Mouse (Mus musculus): Measurements from ENCODE around the gene Exosc10. TPM values are rescaled to one million over a fixed set of nuclear protein-coding genes. Genes with fewer than 3 reads are reported as not detected.

The Exosc10 gene
- polyA plus RNA-seq, 1 experiment from 2014 or later: 99.1 TPM

- 88% methylated on average over 10 of the region's 10 CpGs for WGBS
- no peak overlapping the region for H3K27ac ChIP-seq (ENCODE audit: low read depth, low read length)
- no peak overlapping the region for H3K9ac ChIP-seq (ENCODE audit: low read length)
- H3K27me3 ChIP-seq (ENCODE audit: control insufficient read depth, insufficient read depth, low read length): no peaks in the 10 kb centered on the region
- peaks cover 26% of the 10 kb centered on the region for H3K36me3 ChIP-seq (ENCODE audit: control insufficient read depth, insufficient read depth, low read length)
- H3K9me3 ChIP-seq (ENCODE audit: control insufficient read depth, low read length): no peaks in the 10 kb centered on the region
- DNase-seq (ENCODE audit: low spot score) (no peak), ATAC-seq (replicated peaks; ENCODE audit: low FRiP score) (no peak)
- peak overlapping the region; percentile 97 for H3K4me3 ChIP-seq (ENCODE audit: low read depth, low read length)
- H3K4me2 ChIP-seq (ENCODE audit: low read depth, low read length, severe bottlenecking): no peak overlapping the region; the same call in 1 of the 2 replicates
- H3K4me1 ChIP-seq (replicated peaks; ENCODE audit: control insufficient read depth, insufficient read depth, low read length): no peaks in the 10 kb centered on the region; the same call in 1 of the 2 replicates
Observed at GRCm38 (mm10) chr4:148625010-148625409, 66.8 kb downstream of the Exosc10 start.

DNA sequence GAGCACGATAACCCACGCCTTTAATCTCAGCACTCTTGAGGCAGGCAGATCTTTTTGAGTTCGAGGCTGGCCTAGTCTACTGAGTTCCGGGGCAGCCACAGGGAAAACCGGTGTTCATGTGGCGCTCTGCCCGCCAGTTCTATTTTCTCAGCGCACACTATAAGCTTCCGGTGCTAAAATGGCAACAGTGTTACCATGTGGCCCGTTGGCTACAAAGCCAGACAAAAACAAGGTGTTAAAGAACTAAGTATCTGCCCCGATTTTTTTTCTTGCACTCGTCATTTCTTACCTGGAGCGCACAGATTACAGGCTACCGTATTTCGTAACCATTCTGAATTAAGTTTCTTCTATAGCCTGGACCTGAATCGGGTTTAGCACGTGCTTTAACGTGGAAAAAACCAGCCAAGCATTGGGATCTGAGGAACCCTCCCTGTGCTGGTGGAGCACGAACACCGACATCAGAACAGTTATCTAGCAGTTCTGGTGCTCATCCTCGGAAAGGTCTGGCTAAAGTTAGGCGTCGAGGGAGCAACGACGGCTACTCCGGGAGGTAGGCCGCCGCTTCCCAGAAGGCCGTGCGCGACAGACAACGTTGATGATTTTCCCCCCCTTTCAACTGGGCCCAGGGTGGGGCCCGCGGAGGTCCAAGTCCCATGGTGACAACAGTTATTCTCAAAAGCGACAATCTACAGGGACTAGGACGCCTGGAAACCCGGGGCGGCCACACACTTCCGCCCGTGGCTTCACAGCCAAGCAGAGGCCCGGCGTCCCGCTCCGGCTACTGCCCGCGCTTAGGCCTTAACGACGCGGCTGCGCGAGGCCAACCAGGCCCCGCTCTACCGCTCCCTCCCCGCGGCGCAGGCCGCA lies 67.8 kb downstream of the Exosc10 start:
- Histone ChIP-seq H3K9ac (ENCODE audit: low read length) (peak overlapping the region; percentile 99), H3K36me3 (ENCODE audit: control insufficient read depth, insufficient read depth, low read length) (peaks cover 21% of the 10 kb centered on the region), H3K4me2 (ENCODE audit: low read depth, low read length, severe bottlenecking) (peak overlapping the region; percentile 74), H3K4me1 (replicated peaks; ENCODE audit: control insufficient read depth, insufficient read depth, low read length) (no peaks in the 10 kb centered on the region; the same call in 1 of the 2 replicates), H3K4me3 (ENCODE audit: low read depth, low read length) (peak overlapping the region; percentile 97), H3K27ac (ENCODE audit: low read depth, low read length) (peak overlapping the region; percentile 85), H3K27me3 (ENCODE audit: control insufficient read depth, insufficient read depth, low read length) (no peaks in the 10 kb centered on the region), H3K9me3 (ENCODE audit: control insufficient read depth, low read length) (no peaks in the 10 kb centered on the region)
- no peak for DNase-seq (ENCODE audit: low spot score)
- under 1% methylated on average over 56 of the region's 57 CpGs for WGBS
- ATAC-seq (replicated peaks; ENCODE audit: low FRiP score): peak; percentile 72

GRCm38 (mm10) chr4:148626623-148627185 lies 68.5 kb downstream of the Exosc10 start, which contains the start of gene Tardbp:
Gene Tardbp (minus strand): TSS chr4:148627019.
- Histone ChIP-seq H3K27me3 (ENCODE audit: control insufficient read depth, insufficient read depth, low read length) (no peaks in the 10 kb centered on the region), H3K9me3 (ENCODE audit: control insufficient read depth, low read length) (no peaks in the 10 kb centered on the region), H3K4me1 (replicated peaks; ENCODE audit: control insufficient read depth, insufficient read depth, low read length) (no peaks in the 10 kb centered on the region; the same call in 1 of the 2 replicates), H3K4me3 (ENCODE audit: low read depth, low read length) (peak within 1 kb of the TSS; percentile 97), H3K27ac (ENCODE audit: low read depth, low read length) (peak within 1 kb of the TSS; percentile 85), H3K4me2 (ENCODE audit: low read depth, low read length, severe bottlenecking) (peak within 1 kb of the TSS; percentile 74), H3K36me3 (ENCODE audit: control insufficient read depth, insufficient read depth, low read length) (peaks cover 17% of the 10 kb centered on the region), H3K9ac (ENCODE audit: low read length) (peak within 1 kb of the TSS; percentile 99)
- peak; percentile 98 for DNase-seq (ENCODE audit: low spot score)
- WGBS: under 1% methylated on average over 51 of the region's 51 CpGs
- ATAC-seq (replicated peaks; ENCODE audit: low FRiP score): peak; percentile 97

DNA sequence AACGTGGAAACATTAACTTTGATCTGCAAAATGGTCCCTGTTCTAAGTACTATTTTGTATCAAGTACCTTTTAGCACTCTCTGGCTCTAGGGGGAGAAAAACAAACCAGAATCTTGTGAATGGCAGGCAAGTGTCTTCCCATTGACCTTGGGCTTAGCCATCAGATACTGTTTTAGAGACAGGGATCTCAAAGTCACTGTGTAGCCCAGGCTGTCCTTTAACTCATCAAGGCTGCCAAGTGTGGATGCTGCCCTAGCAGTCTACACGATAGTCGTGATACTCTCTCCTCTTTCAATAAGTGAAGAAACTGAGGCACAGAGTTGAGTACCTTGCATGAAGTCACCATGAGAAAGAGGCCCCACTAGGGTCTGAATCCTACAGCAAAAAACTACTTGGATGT lies 69.0 kb downstream of the Exosc10 start:
- ATAC-seq (replicated peaks; ENCODE audit: low FRiP score) (peak; percentile 35), DNase-seq (ENCODE audit: low spot score) (no peak)
- H3K36me3 ChIP-seq (ENCODE audit: control insufficient read depth, insufficient read depth, low read length): peaks cover 13% of the 10 kb centered on the region
- no peaks in the 10 kb centered on the region for H3K9me3 ChIP-seq (ENCODE audit: control insufficient read depth, low read length)
- H3K27ac ChIP-seq (ENCODE audit: low read depth, low read length): no peak overlapping the region
- WGBS: 60% methylated on average over 3 of the region's 3 CpGs
- H3K27me3 ChIP-seq (ENCODE audit: control insufficient read depth, insufficient read depth, low read length): no peaks in the 10 kb centered on the region
- H3K4me3 ChIP-seq (ENCODE audit: low read depth, low read length): 0 out of 2 replicates have a peak overlapping the region, but pooled peaks have one; percentile 97
- H3K4me2 ChIP-seq (ENCODE audit: low read depth, low read length, severe bottlenecking): peak overlapping the region; percentile 35
- peak overlapping the region; percentile 30; the same call in 1 of the 2 replicates for H3K9ac ChIP-seq (ENCODE audit: low read length)
- no peaks in the 10 kb centered on the region; the same call in 1 of the 2 replicates for H3K4me1 ChIP-seq (replicated peaks; ENCODE audit: control insufficient read depth, insufficient read depth, low read length)

Other genes starting within 250 kb of the Exosc10 start
- gene Ubiad1, start 113.7 kb upstream of the Exosc10 start, polyA plus RNA-seq (2014; fragmentation: Nextera tagmentation; extraction: Ambion mirVana): 17.0 and 19.6 TPM in 2 replicates
- 30.6 and 37.6 TPM in 2 replicates for gene Mtor, start 109.8 kb upstream of the Exosc10 start, polyA plus RNA-seq (2014; fragmentation: Nextera tagmentation; extraction: Ambion mirVana)
- gene Angptl7, start 58.0 kb upstream of the Exosc10 start, polyA plus RNA-seq (2014; fragmentation: Nextera tagmentation; extraction: Ambion mirVana): 0.20 and 0.47 TPM in 2 replicates
- gene Srm, start 33.1 kb downstream of the Exosc10 start, polyA plus RNA-seq (2014; fragmentation: Nextera tagmentation; extraction: Ambion mirVana): 206 and 222 TPM in 2 replicates
- 0.36 TPM in 1 of 2 replicates, not detected in the other for gene Masp2, start 44.1 kb downstream of the Exosc10 start, polyA plus RNA-seq (2014; fragmentation: Nextera tagmentation; extraction: Ambion mirVana)
- gene Tardbp, start 68.6 kb downstream of the Exosc10 start, polyA plus RNA-seq (2014; fragmentation: Nextera tagmentation; extraction: Ambion mirVana): 225 and 238 TPM in 2 replicates
- not detected in 2 replicates for gene Gm572, start 84.9 kb downstream of the Exosc10 start, polyA plus RNA-seq (2014; fragmentation: Nextera tagmentation; extraction: Ambion mirVana)
- 3.4 and 3.6 TPM in 2 replicates for gene Casz1, start 246.0 kb downstream of the Exosc10 start, polyA plus RNA-seq (2014; fragmentation: Nextera tagmentation; extraction: Ambion mirVana)